Mouse (Mus musculus): Measurements from ENCODE around the gene Dimt1. TPM values are rescaled to one million over a fixed set of nuclear protein-coding genes. Genes with fewer than 3 reads are reported as not detected.
"Not testable (repeated sequence)": the region's sequence is repeated elsewhere in the genome, so short reads cannot be mapped to it uniquely, and the experiment has no call there.

The Dimt1 gene
- total and polyA plus RNA-seq, 2 experiments from 2014 or later, result 25.8 to 32.9 TPM

- DNase-seq, result no peak
- ATAC-seq, result no peak
- Histone ChIP-seq H3K27ac (ENCODE audit: low read depth, low read length) (no peak overlapping the region), H3K9me3 (ENCODE audit: low read length) (no peaks in the 10 kb centered on the region), H3K27me3 (ENCODE audit: insufficient read depth, low read length) (no peaks in the 10 kb centered on the region), H3K9ac (no peak overlapping the region), H3K4me2 (ENCODE audit: low read depth) (no peak overlapping the region), H3K4me3 (ENCODE audit: low read depth, low read length) (no peak overlapping the region), H3K4me1 (ENCODE audit: insufficient read depth) (no peaks in the 10 kb centered on the region), H3K36me3 (ENCODE audit: insufficient read depth) (peaks cover 45% of the 10 kb centered on the region)
- 91% methylated on average over 3 of the region's 3 CpGs for WGBS
- TF ChIP-seq CTCF (IDR thresholded peaks at IDR 0.05; ENCODE audit: low read depth), result no peak
Measured at GRCm38 (mm10) chr13:106958286-106958685, 11.4 kb downstream of the Dimt1 start.

GRCm38 (mm10) chr13:106960557-106960956 lies 13.6 kb downstream of the Dimt1 start:
- H3K27ac ChIP-seq (ENCODE audit: low read depth, low read length), result no peak overlapping the region
- H3K4me2 ChIP-seq (ENCODE audit: low read depth), result no peak overlapping the region
- peaks cover 46% of the 10 kb centered on the region for H3K36me3 ChIP-seq (ENCODE audit: insufficient read depth)
- H3K4me3 ChIP-seq (ENCODE audit: low read depth, low read length), result no peak overlapping the region
- no peak for TF ChIP-seq CTCF (IDR thresholded peaks at IDR 0.05; ENCODE audit: low read depth)
- no peak for ATAC-seq
- H3K27me3 ChIP-seq (ENCODE audit: insufficient read depth, low read length), result no peaks in the 10 kb centered on the region
- no peaks in the 10 kb centered on the region for H3K9me3 ChIP-seq (ENCODE audit: low read length)
- H3K4me1 ChIP-seq (ENCODE audit: insufficient read depth), result no peaks in the 10 kb centered on the region
- DNase-seq, result no peak
- WGBS, result 91% methylated on average over 3 of the region's 3 CpGs
- no peak overlapping the region for H3K9ac ChIP-seq

- no peak overlapping the region for H3K9ac ChIP-seq
Measured at GRCm38 (mm10) chr13:106961496-106961895, 14.6 kb downstream of the Dimt1 start.

GRCm38 (mm10) chr13:106996891-106997290 lies 50.0 kb downstream of the Dimt1 start:
- Histone ChIP-seq H3K9ac (no peak overlapping the region), H3K27me3 (ENCODE audit: insufficient read depth, low read length) (no peaks in the 10 kb centered on the region), H3K4me1 (ENCODE audit: insufficient read depth) (no peaks in the 10 kb centered on the region), H3K4me3 (ENCODE audit: low read depth, low read length) (no peak overlapping the region), H3K36me3 (ENCODE audit: insufficient read depth) (0 out of 2 replicates have a peak, but pooled peaks cover 5% of the 10 kb centered on the region), H3K9me3 (ENCODE audit: low read length) (no peaks in the 10 kb centered on the region), H3K4me2 (ENCODE audit: low read depth) (no peak overlapping the region), H3K27ac (ENCODE audit: low read depth, low read length) (no peak overlapping the region)
- ATAC-seq, result no peak
- DNase-seq, result no peak
- WGBS, result 88% methylated on average over 2 of the region's 2 CpGs
- no peak for TF ChIP-seq CTCF (IDR thresholded peaks at IDR 0.05; ENCODE audit: low read depth)

More at GRCm38 (mm10) chr13:106961496-106961895, 14.6 kb downstream of the Dimt1 start:
- no peak for TF ChIP-seq CTCF (IDR thresholded peaks at IDR 0.05; ENCODE audit: low read depth)
- DNase-seq (no peak), ATAC-seq (no peak)
- H3K4me3 ChIP-seq (ENCODE audit: low read depth, low read length), result no peak overlapping the region
- H3K36me3 ChIP-seq (ENCODE audit: insufficient read depth), result peaks cover 40% of the 10 kb centered on the region
- H3K4me1 ChIP-seq (ENCODE audit: insufficient read depth), result no peaks in the 10 kb centered on the region
- no peaks in the 10 kb centered on the region for H3K9me3 ChIP-seq (ENCODE audit: low read length)
- H3K4me2 ChIP-seq (ENCODE audit: low read depth), result no peak overlapping the region
- no peak overlapping the region for H3K27ac ChIP-seq (ENCODE audit: low read depth, low read length)
- 91% methylated on average over 4 of the region's 4 CpGs for WGBS
- H3K27me3 ChIP-seq (ENCODE audit: insufficient read depth, low read length), result no peaks in the 10 kb centered on the region

- H3K4me2 ChIP-seq (ENCODE audit: low read depth); H3K4me3 ChIP-seq (ENCODE audit: low read depth, low read length); H3K4me1 ChIP-seq (ENCODE audit: insufficient read depth); H3K36me3 ChIP-seq (ENCODE audit: insufficient read depth); ATAC-seq; H3K27me3 ChIP-seq (ENCODE audit: insufficient read depth, low read length); DNase-seq; H3K9me3 ChIP-seq (ENCODE audit: low read length); H3K9ac ChIP-seq; H3K27ac ChIP-seq (ENCODE audit: low read depth, low read length): not testable (repeated sequence)
- WGBS, result 95% methylated on average over 4 of the region's 4 CpGs
Measured at GRCm38 (mm10) chr13:106997557-106997956, 50.6 kb downstream of the Dimt1 start.

- no peaks in the 10 kb centered on the region for H3K27me3 ChIP-seq (ENCODE audit: insufficient read depth, low read length)
- no peak overlapping the region for H3K9ac ChIP-seq
- WGBS, result 84% methylated on average over 2 of the region's 2 CpGs
- no peaks in the 10 kb centered on the region for H3K4me1 ChIP-seq (ENCODE audit: insufficient read depth)
- no peak for DNase-seq
- no peak overlapping the region for H3K27ac ChIP-seq (ENCODE audit: low read depth, low read length)
- no peak overlapping the region for H3K4me2 ChIP-seq (ENCODE audit: low read depth)
- no peaks in the 10 kb centered on the region for H3K9me3 ChIP-seq (ENCODE audit: low read length)
- H3K36me3 ChIP-seq (ENCODE audit: insufficient read depth), result no peaks in the 10 kb centered on the region
- TF ChIP-seq CTCF (IDR thresholded peaks at IDR 0.05; ENCODE audit: low read depth), result no peak
- H3K4me3 ChIP-seq (ENCODE audit: low read depth, low read length), result no peak overlapping the region
- ATAC-seq, result no peak
Measured at GRCm38 (mm10) chr13:106998026-106998425, 51.1 kb downstream of the Dimt1 start.

GRCm38 (mm10) chr13:106998671-106999070 lies 51.7 kb downstream of the Dimt1 start:
- Histone ChIP-seq H3K27me3 (ENCODE audit: insufficient read depth, low read length) (no peaks in the 10 kb centered on the region), H3K9me3 (ENCODE audit: low read length) (no peaks in the 10 kb centered on the region), H3K4me2 (ENCODE audit: low read depth) (no peak overlapping the region), H3K4me3 (ENCODE audit: low read depth, low read length) (no peak overlapping the region), H3K9ac (no peak overlapping the region), H3K27ac (ENCODE audit: low read depth, low read length) (no peak overlapping the region), H3K4me1 (ENCODE audit: insufficient read depth) (no peaks in the 10 kb centered on the region), H3K36me3 (ENCODE audit: insufficient read depth) (no peaks in the 10 kb centered on the region)
- no peak for TF ChIP-seq CTCF (IDR thresholded peaks at IDR 0.05; ENCODE audit: low read depth)
- DNase-seq (no peak), ATAC-seq (no peak)
- WGBS, result 91% methylated on average over 5 of the region's 5 CpGs

- Histone ChIP-seq H3K4me1 (ENCODE audit: insufficient read depth) (no peaks in the 10 kb centered on the region), H3K9me3 (ENCODE audit: low read length) (no peaks in the 10 kb centered on the region), H3K27me3 (ENCODE audit: insufficient read depth, low read length) (no peaks in the 10 kb centered on the region), H3K4me3 (ENCODE audit: low read depth, low read length) (no peak overlapping the region), H3K9ac (no peak overlapping the region), H3K4me2 (ENCODE audit: low read depth) (no peak overlapping the region), H3K36me3 (ENCODE audit: insufficient read depth) (no peaks in the 10 kb centered on the region), H3K27ac (ENCODE audit: low read depth, low read length) (no peak overlapping the region)
- DNase-seq (no peak), ATAC-seq (no peak)
- no peak for TF ChIP-seq CTCF (IDR thresholded peaks at IDR 0.05; ENCODE audit: low read depth)
- 94% methylated on average over 2 of the region's 2 CpGs for WGBS
Measured at GRCm38 (mm10) chr13:107003211-107003610, 56.3 kb downstream of the Dimt1 start.
